Mouse (Mus musculus) kidney, postnatal 14 days (tissue): ENCODE results near the gene Stmnd1.
"Not testable (repeated sequence)": the region's sequence is repeated elsewhere in the genome, so short reads cannot be mapped to it uniquely, and the experiment has no call there.

Experiments used
- DNase-seq: peaks from one replicate; pipeline ENCODE4 v3.0.0; 2022; ENCODE audit warnings: mixed read lengths

Stmnd1 gene

DNA sequence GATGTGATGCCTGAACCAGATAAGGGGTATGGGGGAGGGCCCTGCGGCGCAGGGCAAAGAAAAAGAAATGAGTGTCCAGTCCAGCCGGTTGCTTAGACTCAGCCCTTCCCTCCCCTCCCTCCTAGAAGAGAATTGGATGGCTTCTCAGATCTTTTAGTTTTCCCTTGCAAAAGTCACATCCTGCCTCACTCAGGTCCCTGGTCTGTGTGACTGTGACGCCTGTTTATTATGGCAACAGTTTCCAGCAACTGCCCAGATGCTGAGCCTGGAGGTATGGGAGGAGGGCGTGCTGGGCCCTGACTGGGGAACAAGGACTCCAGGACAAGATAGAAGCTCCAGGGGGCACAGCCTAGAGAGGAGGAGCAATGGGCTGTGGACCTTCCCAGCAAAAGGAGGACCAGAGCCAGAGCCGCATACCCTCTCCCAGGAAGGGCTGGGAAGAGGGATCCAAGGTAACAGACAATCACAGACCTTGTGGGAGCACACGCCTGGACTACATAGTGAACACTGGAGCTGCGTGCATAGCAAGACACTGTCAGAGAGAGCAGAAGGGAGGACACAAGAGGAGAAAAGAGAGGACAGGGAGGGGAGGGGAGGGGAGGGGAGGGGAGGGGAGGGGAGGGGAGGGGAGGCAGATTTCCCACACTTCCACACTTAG lies at the start of gene Stmnd1:
Stmnd1 (plus strand) TSS at position 269 of the 658 bp plus-strand sequence.
- peak; percentile 26 for DNase-seq

DNA sequence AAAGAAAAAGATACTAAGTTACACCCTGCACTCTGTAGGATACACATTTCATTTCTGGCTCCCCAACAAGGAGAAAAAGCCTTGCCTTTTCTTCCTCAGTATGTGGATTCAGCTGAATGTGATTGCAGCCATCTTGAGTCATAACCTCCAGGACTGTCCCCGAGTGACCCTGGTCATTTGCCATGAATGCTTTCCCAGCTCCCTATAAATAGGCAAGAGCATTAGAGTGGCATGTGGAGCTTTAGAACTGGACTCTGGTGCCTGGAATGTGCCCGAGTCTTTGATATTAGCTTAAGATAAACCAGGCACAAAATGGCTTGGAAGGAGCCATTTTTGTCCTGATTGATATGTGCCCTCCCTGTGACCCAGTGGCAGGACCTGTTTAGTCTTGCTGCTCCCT lies 46.6 kb upstream of the Stmnd1 start:
- no peak for DNase-seq

GRCm38 (mm10) chr13:46227486-46227885 lies 46.0 kb upstream of the Stmnd1 start:
- DNase-seq = no peak

DNA sequence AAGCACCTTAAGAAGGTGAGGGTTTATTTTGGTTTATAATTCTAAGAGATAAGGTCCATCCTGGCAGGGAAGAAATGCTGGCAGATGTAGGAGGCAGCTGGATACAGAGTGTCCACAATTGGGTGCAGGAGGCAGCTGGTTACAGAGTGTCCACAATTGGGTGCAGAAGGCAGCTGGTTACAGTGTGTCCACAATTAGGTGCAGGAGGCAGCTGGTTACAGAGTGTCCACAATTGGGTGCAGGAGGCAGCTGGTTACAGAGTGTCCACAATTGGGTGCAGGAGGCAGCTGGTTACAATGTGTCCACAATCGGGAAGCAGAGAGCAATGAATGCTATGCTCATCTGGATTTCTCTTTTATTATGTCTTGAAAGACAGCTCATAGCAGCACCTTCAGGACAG lies 44.8 kb upstream of the Stmnd1 start:
- DNase-seq = not testable (repeated sequence)

- peak; percentile 33 for DNase-seq
Measured at GRCm38 (mm10) chr13:46231514-46232085, 41.9 kb upstream of the Stmnd1 start.

DNA sequence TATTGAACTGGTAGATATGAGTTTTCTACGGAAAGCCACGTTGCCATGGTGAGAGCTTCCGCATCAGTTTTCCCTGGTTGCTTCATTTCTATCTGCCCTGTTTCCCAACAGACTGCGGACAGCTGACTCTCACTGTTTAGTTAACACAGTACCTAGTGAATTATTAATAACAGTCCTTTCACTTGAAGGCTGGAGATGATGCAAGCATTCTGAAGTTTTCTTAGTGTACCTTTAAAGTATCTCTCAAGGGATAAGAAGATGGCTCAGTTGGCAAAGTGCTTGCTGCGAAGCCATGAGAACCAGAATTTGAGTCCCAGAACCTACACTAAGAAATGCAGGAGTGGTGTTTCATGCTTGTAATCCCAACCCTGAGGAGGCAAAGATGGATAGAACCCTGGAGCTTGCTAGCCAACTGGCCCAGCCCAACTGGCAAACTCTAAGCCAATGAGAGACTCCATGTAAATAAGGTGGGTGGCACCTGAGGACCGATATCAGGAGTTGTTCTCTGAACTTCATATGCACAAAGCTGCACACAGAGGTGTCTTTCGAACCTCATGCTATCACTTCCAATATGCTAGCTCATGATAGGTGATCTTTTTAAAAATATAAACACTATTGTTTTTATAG lies 35.7 kb upstream of the Stmnd1 start:
- DNase-seq = peak; percentile 26

- DNase-seq = peak; percentile 54
Measured at GRCm38 (mm10) chr13:46238796-46239195, 34.7 kb upstream of the Stmnd1 start.

DNA sequence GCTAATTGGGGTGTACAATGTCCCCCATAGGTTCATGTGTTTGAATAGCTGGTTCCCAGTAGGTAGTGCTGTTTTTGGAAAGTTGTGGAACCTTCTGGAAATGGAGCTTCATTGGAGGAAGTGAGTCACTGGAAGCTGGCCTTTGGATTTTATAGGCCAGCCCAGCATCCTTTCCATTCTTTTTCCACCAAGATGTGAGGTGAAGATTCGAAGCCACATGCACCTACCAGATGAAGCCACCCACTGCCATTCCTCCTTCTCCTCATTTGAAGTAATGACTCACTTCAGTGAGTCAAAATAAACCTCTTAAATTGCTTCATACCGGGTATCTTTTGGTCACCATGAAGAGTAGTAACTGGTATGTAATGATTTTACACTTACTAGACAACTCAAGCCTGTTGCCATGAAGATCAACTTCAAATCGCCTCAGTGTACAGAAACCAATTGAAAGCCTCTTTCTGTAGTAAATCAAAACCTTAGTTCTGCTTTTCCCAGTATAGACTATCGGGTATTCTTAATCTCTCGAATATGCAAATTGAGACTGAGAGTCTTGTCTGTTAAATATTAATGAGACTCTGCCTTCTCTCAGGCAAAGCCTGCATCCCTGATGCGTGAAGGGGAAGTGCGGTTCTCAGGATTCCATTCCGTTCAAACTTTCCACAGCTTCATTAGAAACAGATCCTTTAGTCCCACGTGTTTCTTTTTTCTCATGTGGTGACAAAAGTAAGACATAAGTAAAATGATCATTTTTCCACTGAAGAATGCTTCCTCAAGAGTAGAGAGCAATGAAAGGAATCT lies 31.9 kb upstream of the Stmnd1 start:
- no peak for DNase-seq

DNA sequence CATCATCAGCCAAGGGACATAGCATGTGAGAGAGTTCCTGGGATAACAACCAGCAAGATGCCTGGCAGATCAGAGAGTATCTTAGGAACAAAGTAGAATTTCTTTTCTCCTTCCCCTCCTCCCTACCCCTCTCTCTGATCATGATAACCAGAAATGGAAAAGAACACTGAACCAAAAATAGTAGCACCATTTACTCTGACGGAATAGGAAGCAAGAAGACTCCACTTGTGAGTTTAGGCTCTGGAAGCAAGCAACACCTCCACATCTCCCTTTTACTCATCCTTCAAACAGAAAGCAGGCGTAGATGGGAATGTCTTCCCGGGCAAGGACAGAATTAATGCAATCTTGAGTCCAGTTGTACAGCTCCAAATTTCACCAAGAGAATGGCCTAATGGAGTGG lies 19.8 kb upstream of the Stmnd1 start:
- DNase-seq = no peak

DNA sequence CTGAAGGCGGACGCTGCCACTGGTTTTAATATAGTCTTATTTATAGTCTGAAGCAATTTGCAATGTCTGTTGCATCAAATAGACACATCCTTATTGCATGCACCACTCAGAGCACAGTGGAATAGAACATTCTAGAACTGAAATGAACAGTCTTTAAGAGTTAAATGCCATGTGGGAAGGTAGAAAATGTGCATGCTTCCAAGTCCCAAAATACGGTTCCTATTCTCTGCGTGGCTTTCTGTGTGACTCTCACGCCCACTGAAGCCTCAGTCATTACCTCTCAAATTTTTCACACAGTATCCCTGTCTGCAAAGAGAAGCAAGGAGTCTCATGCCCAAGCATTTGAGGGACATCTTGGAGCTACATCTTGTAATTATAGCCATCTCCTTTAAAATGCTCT lies 19.4 kb upstream of the Stmnd1 start:
- DNase-seq = no peak

GRCm38 (mm10) chr13:46255616-46256015 lies 17.9 kb upstream of the Stmnd1 start:
- no peak for DNase-seq

DNA sequence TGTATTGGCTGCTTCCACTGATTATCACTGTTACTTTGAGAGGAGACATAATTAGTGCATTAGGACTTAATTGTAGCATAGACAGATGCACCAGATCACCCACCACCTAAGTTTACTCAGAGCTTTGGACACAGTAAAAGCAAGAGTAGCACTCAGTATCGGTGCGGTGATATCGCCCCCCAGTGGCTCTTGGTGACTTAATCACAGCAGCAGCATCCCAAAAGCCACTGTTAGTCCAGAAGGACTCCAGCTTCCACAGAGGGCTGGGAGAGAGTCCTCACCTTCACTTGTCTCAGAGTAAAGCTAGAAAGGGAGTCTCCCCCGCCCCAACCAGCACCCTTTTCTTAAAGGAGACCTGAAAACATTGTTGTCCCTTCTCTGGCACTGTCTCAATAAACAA lies 15.7 kb upstream of the Stmnd1 start:
- DNase-seq = peak; percentile 76

GRCm38 (mm10) chr13:46259526-46259925 lies 14.0 kb upstream of the Stmnd1 start:
- no peak for DNase-seq

DNA sequence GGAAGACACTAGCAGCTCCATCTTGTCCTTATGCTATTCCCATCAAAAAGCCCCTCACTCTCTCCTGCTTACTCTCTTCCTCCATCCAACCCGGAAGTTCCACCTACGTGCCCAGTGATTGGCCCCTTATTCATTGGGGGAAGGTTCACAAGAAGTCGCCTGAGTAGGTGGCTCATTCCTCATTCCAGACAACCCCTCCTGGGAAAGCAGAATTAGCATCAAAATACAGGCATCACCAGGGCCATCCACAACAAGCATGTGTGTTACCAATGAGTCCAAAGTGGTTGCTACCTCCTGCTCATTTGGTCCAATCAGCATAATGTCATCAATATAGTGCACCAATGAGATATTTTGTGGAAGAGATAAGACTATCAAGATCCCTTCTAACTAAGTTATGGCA lies 12.3 kb upstream of the Stmnd1 start:
- no peak for DNase-seq

- DNase-seq = no peak
Measured at GRCm38 (mm10) chr13:46267783-46268182, 5.7 kb upstream of the Stmnd1 start.

DNA sequence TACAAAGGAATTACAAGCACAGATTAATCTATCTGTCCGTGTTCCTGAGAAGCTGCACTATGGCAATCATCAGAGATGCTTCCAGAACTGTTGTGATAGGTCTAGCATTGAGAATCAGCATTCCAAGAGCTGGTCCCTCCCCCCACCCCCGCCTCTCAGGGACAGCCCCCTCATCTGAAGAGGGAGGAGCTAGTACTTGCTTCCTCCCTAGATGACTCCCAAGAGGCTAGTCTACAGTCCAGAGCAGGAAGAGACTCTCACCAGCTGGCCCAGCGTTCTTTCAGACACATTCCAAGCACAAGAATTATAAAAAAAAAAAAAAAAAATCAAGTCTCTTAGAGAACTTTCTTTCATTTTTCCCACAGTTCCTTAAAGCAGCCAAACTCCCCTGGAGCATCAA lies 5.2 kb upstream of the Stmnd1 start:
- DNase-seq = peak; percentile 57

DNA sequence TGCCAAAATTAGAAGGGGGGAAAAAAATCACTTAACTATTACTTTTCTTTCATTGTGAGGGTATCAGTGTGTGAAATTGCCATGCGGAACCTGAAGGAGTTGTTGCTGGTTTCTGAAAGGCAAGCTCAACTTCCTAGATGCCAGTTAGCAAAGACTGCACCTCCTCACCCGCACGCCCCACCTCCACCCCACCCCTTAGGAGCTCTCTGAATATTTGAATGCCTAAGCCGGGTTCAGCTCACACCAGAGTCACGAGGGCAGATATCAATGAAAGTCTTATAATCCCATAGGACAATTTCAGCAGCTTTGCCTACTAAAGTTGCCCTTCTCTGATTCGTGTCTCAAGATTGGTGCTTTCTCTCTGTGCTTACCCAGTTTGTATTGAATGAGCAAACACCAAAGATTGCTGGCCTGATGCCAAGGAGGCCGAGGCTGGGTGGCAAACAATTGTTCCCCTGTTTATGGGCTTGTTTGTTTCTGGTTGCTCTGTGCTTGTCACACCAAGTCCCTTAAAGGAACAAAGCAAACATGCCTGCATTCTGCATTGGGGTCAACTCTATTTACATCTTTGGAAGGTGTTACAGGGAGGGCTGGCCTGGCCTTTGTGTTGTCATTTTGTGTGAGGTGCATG lies 4.6 kb upstream of the Stmnd1 start:
- peak; percentile 48 for DNase-seq

- no peak for DNase-seq
Measured at GRCm38 (mm10) chr13:46272811-46273452, 589 bp upstream of the Stmnd1 start.

GRCm38 (mm10) chr13:46275701-46276100 lies 2.2 kb downstream of the Stmnd1 start:
- no peak for DNase-seq

GRCm38 (mm10) chr13:46282543-46282942 lies 9.0 kb downstream of the Stmnd1 start:
- DNase-seq = no peak

DNA sequence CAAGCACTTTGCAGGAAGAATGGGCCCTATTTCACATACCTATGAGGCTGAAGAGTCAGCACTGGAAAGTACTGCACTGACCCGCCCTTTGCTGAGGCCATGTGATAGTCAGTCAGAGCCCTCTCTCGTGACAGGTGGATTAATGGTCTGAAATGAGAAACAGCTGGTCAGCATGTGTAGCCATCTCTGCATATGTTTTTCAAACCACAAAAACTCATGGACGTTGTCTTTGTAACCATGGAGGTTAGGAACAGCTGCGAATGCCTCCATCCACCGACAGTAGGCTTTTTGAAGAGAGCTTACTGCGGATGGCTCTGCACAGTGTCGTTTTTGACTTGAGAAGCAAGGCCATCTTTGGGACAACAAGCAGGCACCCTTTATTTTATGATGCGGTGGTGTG lies 14.3 kb downstream of the Stmnd1 start:
- no peak for DNase-seq

DNA sequence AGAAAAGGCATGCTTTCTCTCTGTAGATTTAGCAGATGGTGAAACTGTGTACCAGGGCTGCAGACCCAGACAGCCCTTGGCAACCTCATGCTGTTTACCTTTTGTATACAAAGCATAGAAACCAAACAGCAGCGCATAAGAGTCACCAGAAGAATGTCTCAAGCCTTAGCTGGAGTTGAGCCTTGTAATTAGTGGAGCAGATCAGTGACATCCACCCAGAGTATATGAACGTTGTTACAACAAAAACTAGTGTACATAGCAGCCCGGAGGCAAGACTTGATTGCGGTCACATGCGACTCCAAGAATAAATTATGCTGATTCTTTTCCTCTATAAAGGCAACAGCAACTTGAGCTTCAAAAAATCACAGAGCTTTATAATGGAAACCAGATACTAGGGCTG lies 14.9 kb downstream of the Stmnd1 start:
- DNase-seq = peak; percentile 21

DNA sequence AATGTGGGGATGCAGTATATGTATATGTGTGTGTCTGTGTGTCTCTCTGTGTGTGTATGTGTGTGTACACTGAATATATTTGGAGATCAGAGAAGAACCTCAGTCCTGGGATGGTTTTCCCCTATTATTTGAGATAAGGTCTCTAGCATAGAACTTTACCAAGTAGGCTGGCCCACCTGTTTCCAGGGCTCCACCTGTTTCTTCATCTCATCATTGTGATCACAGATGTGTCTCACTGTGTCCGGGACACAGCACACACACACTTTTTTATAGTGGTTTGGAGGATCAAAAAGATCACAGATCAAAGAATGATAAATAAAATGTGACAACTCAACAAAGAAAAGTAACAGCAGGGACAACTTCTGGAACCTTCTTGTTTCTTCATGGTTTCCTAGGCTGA lies 17.0 kb downstream of the Stmnd1 start:
- no peak for DNase-seq
